Mouse (Mus musculus): ENCODE measurements at regions not wholly inside any gene's neighbourhood (a gene's known extent, or its start where the extent isn't known, plus 50 kb on each side); places are given as distances from the start of the nearest gene placed in this dataset.

DNA sequence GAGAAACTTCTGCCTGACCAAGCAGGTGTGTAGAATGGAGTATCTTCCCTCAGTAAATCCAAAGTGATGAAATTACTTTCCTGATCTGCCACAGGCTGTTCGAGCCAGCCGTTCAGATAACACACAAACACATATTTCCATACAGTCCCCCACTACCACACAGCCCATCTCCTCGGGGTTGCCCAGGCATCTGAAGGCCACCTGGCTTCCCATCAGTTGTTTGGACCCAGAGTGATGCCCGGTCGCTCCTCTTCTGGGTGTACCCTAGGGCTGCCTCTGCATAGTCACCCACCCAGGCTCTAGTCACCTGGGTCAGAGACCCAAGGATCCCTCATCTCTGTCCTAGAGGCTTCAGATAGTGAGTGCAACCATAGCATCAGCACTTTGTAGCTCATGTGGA lies 107.9 kb downstream of the CK137956 start:
- DNase-seq: no peak

DNA sequence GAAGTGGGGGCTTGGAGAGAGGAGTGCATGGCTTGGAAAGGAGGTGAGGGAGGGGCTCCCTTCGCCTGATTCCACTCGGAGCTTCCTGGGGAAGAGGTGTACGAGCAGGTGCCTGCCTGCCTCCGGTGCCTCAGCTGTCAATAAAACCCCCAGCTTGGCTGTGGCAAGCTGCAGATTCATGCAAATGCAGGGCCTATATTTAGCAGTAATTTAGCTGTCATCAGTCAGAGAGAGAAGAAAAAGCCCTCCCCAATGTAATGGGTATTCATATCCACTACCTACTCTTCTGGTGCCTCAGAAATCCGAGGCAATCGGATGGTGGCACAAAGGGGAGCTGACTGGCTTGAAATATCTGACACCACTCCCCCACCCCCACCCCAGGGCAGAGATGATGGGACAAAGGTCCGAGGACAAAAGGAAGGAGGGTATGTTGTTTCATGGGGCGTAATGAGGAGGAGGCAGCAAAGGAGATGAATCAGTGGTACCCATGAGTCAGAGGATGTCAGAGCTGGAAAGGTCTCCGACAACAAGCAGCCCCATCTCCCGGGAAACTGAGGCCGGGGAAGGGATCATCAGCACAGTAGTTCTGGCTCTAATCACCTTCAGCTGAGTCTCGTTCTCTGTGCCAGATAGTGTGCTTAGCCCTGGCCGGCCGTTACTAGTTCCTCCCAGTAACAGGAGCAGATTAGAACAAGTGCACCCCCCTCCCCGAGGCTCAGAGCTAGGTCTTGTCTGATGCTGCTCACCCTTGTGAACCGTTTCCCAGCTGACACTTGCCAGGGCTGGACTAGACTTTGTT lies 109.2 kb downstream of the CK137956 start:
- no peak for DNase-seq

DNA sequence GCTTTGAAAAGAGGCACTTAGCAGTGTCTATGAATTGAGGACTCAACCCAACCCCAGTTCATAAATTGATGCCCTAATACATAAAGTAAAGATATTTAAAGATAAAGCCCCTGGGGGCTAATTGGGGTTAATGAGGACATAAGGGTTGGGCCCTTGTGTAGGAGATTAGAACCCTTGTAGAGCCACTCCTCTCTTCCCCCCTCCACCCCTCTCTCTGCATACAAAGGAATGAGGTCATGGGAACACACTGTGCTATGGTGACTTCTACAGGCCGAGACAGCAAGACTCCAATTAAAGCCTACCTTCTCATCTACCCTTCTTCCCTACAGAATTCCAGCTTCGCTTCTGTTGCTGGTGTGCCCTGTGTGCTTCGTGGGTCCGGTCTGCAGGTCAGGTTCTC lies 110.5 kb downstream of the CK137956 start:
- no peak for DNase-seq

DNA sequence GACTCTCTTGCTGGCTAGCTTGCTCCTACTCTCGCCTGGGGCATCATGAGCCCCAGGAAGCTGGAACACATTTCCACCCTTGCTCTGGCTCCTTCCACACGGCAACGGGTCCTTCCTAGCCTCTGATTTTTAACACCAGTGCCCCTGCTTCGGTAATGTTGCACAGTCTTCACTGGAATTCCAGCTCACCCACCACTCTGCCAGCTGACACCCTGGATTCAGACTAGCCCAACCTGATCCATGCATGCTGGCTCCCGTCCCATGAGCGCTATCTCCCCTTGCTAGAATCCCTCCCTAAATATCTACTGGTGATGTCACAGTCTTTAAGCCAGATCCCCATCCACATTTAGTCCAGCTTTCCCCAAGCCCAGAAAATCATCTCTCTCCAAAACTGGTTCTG lies 111.2 kb downstream of the CK137956 start:
- DNase-seq: peak; percentile 16 to 22

DNA sequence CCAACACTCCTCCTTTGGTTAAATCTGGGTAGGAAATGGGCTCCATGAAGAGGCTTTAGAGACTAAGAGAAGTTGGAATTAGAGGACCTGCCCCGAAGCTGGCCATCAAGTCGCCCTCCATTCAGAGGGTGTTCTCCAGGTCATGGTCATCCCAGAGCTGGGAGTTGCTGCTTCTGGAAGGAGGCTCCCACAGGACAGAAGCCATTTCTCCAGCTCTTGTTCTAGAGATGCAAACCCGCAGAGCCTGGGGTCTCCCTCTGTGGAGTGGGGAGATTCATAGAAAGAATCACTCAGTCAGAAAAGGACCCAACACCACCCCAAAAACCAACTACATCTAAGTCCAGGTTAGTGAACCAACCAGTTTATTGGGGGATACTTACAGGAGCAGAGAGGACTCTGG lies 112.2 kb downstream of the CK137956 start:
- no peak for DNase-seq

DNA sequence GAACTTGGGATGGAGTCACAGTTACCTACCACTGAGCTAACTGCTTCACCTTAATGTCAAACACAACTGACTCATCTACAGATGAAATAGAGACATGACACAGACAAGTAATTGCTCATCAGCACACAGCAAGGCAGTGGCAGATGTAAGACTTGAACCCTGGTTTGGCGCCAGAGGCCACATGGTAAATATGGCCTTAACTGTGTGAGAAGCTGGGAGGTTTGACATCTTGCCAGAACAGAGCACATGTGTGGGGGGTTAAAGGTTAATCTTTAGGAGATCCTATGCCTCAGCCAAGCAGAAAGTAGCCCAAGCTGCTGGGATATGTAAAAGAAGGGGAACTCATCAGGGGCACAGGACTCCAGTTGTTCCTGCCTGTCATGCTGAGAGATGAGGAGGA lies 114.9 kb downstream of the CK137956 start:
- no peak for DNase-seq

DNA sequence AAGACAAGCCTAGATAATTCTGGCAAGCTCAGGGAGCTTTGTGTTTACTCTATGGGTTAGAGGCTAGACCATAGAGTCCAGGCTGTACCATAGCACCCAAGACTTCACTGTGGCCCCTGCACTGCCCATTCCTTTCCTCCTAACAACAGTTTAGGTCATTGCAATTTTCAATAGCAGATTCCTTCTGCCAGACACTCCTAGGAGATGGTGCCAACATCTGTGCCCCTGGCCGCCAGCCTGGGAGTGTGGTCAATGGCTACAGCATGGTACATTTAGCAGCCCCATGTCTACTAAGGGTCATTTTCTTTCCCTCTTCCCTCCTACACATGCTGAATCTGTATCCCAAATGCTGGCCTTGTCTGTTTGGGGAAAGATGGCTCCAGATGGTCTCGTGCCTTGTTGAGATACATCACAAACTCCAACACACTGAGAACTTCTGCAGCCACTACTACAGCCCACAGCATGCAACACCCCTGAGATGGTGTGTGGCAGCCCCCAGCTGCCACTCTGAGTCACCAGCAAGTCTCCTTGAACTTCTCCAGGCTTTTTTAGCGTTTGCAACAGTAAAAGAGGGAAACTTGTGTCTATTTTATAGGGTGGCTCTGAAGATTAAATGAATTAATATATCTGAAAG lies 115.9 kb downstream of the CK137956 start:
- no peak for DNase-seq

DNA sequence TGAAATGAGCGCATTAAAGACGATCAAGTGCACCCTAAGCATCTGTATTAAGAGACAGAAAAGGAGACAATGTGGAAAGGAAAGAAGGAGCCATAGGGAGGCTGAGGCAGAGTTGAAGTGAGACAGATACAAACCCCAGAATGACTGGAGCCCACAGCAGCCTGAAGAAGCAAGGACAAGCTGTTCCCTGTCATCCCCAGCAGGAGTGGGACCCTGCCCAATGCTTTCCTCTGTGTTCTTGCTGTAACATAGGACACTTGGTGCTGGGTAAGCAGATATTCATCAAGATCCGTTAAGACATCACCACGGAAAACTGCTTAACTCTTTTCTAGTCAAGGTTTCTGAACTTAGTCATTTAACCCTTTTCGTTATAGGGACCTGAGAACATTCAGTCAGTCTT lies 121.4 kb downstream of the CK137956 start:
- no peak for DNase-seq

DNA sequence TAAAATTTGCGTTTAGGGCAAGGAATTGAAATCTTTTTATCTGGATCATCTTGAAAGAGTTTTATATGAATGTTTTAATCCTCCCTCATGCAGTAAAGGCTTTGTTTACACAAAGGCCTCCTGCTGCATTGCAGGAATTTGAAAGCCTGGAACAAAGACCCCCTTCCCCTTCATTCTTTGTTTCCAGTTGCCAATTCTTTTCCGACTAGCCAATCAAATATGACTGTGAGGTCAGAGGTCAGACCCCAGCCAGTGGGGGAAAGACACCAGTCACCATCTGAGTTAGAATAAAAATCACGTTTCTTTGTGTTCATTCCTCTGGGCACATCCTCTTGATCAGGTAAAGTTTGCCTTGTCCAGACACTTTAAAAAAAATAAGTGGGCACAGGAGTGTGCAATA lies 124.4 kb downstream of the CK137956 start:
- DNase-seq: no peak

DNA sequence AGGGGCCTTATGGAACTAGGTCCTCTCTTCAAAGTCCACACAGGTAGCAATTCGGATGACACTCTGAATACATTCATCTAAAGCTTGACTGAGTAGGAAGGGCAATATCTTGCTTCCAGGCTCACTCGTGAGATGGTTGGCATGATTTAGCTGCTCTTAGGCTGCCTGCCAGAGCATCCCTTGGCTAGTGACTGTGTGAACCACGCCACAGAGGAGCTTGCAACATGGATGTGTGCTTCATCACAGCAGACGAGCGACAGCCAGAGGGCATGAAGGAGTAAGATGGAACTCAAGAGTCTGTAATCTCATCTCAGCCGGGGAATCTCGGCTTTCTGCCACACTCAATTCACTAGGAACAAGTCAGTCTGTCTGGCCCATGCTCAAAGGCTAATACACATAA lies 127.3 kb downstream of the CK137956 start:
- DNase-seq: peak; percentile 40 to 60

DNA sequence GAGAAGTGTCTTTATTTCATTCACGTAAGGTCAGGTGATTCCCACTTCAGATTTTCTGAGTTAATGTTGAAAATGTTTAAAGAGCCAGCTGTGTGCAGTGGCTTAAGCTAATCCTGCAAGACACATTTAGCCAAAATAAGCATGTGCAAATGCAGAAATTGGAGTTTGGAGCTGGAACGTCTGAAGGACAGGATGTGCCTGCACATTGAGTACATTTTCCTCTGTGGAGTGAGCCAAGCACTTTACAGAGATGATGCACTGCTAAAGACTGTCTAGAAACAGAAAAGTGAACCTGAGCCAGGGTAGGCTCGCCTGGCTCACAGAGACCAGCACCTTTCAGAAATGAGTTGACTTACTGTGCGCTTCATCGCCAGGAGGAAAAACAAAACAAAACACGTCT lies 137.1 kb downstream of the CK137956 start:
- no peak for DNase-seq

DNA sequence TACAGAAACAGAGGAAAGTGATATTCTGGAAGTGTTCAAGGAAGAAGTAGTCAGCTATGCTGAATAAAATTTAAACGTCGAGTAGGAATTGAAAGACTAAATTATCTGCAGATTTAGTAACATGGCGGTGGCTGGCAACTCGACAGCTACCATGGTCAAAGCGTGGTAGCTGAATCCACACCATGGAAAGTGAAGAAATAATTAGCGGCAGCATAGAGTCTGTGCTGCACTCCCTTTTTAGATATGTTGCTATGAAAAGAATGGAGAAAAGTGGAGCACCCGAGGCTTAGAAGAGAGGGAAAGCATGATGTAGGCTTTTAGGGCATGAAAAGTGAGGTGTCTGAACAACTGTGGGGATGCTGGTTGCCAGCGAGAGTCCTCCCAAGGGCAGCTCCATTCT lies 143.8 kb downstream of the CK137956 start:
- DNase-seq: no peak

DNA sequence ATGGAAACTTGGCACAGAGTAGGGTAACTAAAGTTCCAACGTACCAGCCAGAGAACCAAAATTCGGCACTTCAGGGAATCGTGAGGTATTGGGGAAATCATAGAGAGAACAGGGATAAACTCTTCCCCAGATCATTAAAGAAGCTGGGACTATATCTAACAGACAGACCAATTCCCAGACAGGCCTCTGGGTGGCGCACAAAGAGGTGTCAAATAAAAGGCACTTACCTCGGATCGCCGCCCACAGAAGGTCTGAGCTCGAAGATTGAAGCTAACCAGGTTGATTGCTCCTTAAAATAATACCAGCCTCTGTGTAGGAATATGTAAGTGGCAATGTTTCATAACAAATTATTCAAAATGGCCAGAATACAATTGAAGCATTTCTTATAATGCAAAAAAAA lies 151.2 kb downstream of the CK137956 start:
- peak in 1 of 2 experiments; percentile 40 for DNase-seq

DNA sequence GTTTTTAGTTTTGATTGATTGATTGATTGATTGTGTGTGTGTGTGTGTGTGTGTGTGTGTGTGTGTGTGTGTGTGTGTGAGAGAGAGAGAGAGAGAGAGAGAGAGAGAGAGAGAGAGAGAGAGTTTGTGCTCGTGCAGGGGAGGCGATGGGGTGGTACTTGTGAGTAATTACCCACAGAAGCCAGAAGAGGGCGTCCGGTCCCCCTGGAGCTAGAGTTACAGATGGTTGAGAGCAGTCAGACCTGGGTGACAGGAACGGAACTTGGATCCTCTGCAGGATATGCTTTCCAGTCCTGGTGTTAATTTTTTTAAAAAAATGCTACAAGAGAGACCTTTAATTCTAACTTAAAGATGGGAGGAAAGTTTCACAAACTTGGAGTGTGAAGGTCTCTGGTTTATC lies 151.7 kb downstream of the CK137956 start:
- DNase-seq: no peak

DNA sequence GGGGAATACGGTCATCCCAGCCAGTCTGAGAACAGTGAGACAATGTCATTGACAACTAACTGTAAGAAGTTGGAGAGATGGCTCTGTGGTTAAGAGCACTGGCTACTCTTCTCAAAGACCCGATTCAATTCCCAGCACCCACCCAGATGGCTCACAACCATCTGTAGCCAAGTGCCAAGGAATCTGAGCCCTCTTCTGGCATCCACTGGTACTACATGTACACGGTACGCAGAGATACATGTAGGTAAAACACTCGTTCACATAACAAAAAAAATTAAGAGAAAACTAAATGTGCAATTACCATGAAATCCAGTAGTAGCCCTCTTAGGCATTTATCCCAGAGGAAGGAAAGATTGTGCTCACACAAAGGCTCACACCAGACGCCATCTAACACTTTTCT lies 156.1 kb downstream of the CK137956 start:
- no peak for DNase-seq

DNA sequence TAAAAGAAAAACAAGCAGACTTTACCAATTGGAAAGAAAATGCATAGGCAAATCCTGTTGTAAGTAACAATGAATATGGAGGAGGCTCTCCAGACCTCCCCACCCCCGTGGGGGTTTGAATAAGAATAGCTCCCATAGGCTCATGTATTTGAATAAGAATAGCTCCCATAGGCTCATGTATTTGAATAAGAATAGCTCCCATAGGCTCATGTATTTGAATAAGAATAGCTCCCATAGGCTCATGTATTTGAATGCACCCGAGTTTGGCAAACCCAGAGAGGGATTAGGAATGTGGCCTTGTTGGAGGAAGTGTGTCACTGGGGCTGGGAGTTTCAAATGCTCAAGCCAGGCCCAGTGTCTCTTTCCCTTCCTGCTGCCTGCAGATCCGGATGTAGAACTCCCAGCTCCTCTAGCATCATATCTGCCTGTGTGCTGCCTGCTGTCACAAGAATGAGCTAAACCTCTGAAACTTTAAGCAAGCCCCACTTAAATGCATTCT lies 158.7 kb downstream of the CK137956 start:
- DNase-seq: no peak

DNA sequence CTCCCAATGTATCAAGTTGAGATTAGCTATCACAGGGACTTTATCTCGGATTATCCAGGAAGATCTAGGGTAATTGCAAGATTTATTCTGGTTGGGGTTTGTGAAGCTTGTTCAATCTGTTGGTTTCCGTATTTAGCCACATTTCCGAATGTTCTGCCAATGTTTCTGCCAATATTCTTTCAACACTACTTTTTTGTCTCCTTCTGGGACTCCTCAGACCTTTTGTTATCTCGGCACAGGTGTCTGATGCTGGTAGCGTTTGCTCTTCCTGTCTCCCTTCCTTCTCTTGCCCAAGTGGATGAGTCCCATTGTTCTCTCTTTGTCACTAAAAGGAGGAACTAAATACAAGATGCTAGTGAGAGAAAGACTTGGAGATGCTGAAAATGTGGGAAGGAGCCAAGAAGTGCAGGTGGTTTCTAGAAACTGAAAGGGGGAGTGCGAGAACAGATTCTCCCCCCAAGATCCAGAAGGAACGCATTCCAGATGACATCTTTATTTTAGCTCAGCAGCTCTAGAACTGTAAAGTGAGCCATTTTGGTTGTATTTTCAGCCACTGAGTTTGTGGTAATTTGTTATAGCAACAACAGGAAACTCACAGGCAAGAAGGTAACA lies 159.7 kb downstream of the CK137956 start:
- DNase-seq: no peak

DNA sequence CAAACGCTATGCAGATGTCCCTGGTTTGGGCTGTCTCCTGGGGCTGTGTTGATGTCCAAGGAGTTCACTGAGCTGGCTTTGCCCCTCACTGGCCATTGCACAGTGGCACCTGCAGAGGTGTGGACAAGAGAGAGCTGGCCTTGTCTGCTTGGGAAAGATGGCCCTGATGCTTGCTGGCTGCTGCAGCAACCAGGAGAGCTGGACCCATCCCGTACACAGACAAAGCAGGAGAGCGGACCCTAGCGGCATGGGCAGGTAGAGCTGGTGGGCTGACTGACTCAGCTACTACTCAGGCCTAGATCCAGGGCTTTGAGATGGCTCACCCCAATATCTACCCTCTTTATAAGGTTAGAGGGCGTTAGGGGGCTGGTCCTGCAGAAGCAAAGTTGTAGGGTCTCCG lies 161.7 kb downstream of the CK137956 start:
- DNase-seq: peak in 1 of 2 experiments; percentile 13

DNA sequence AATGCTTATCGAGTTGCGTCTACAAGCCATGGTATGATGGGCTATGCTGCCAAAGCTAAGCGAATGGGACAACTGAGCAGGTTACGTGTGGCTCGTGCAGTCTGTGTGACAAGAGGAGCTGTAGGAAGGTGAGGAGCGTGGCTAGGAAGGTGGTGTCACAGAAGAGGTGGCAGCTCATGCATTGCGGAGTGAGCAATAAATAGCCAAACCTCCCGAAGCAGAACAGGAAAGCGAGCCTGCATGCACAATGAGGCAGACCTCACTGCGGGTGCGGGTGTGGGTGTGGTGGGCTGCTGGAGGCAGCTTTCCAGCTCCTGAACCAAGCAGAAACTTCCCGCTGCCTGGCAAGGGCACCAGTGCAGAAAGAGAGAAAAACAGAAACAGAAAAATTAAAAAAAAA lies 181.5 kb downstream of the CK137956 start:
- peak; percentile 7 for DNase-seq

DNA sequence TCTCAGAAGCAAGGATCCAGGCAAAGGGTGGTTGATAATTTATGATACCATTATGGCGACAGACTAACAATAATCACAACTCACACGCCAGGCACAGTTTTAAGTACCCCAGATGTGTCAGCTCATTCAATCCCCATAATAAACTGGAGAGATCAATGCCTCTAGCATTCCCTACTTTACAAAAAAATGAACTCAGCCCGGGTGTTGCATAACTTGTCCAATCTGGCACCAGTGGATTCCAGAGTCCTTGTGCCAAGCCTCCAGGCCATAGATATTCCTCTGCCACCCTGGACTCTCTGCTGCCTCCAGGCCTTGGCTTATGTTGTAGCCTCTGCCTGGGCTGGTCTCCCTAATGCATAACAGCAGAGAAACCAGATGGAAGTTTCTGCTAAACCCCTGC lies 185.0 kb downstream of the CK137956 start:
- DNase-seq: peak; percentile 6 to 34

DNA sequence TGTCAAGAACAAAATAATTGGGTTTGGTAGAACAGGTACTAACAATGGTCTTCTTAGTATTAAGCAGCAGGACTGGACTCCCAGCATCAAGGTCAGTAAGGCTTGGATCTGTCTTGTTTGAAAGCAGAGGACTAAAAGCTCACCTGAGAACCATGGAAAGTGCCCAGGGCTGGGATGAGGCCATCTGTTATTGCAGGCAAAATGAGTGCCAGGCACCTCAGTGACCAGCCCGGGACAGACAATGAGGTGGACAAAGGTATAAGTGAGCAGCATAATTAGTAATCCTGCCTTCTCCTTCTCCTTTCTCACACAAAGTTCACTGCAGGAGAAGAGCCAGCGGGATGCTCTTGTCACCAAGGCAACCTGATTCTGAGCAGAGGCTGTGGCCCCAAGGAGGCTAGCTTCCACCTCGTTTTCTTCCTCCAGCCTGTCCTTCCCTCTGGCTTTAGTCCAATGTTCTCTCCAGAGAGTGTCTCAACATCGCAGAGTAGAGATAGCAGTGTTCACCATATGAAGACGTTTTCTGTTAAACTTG lies 198.7 kb downstream of the CK137956 start:
- DNase-seq: peak; percentile 52 to 62

DNA sequence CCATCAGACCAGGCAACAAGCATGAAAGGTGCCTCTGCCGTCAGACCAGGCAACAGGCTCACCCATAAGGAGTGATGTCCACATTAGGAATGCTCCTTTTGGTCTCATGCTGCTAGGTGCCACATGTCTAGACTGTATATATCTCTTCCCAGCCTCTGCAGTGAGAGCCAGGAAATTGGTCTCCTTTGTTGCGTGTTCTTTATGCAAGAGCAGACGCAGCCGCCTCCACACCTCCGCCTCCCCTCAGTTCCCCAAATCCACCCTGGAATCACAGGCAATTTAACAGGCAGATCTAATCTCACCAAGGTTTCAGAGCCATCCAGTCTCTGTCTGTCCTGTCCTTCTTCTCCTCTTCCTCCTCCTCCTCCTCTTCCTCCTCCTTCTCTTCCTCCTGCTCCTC lies 207.0 kb downstream of the CK137956 start:
- DNase-seq: no peak

DNA sequence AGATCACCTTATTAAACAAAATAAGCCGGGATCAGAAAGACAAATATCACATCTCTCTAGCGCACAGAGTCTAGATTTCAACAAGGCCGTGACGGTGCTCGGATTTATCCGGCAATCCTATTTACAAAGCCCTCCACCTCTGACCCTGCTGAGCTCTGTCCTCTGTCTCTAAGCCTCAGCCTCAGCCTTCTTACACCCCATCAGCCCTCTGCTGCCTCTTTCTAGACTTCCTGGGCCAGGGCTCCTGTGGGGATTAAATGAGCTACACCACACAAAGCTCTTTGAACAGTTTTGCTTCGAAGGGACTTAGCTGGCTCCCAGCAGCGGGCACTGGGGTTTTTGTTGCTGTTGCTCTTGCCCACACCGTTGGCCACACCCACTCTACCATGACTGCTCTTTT lies 211.8 kb downstream of the CK137956 start:
- DNase-seq: no peak

DNA sequence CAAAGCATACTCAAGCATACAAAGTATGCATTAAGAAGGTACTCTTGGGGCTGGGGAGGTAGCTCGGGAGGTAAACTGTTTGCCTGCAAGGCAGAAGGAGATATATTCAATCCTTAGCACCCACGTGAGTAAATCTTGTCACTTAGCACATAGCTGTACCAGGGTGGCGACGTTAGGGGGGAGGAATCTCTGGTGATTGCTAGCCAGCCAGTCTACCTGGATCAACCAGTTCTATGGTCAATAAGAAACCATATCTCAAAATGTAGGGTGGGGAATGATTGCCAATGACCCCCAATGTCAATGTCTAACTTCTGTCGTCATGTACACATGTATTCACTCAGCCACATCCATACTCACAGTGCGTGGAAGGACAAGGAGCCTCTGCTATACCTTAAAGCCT lies 214.5 kb downstream of the CK137956 start:
- DNase-seq: no peak
